Mouse (Mus musculus) liver, adult 2 months (tissue): ENCODE results near the gene Tlx2.
A peak's percentile ranks its signal among the peaks of the same experiment; 100 is the strongest.

Experiments used
- CTCF ChIP-seq: fragments of 200-500 bp; IDR thresholded peaks from 2 replicates; pipeline ENCODE4 v1.5.1; 2011; ENCODE audit warnings: low read depth, low read length, control low read depth
- POLR2A ChIP-seq: fragments of 200-500 bp; IDR thresholded peaks from 2 replicates; pipeline ENCODE4 v1.6.1; 2011; ENCODE audit warnings: low read length, control low read depth; ENCODE audit not compliant: insufficient read depth; ENCODE audit errors: extremely low read depth

DNA sequence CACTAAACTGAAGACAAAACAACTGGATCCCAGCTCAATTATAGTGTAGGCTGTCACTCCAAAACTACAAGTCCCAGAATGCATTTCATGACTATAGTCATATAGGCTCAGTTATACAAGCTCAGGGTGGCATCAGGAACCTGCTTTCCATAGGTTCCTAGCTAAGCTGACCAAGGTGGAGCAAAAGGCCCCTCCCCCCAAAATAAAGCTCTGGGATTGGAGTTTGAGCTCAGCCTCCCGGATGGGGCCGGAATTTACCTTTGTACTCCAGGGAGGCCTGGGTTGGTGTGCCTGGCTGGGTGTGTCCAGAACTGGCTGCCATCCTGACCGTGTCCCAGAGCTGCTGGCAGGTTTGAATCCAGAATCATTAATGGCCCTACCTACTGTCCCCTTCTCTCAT lies 12.3 kb downstream of the Tlx2 start, which contains the start of gene Dqx1:
- TF ChIP-seq CTCF, result no peak
- 0 out of 2 replicates have a peak, but pooled peaks have one; percentile 25 for TF ChIP-seq POLR2A
